Mouse (Mus musculus): ENCODE results near the gene Gorasp1. TPM values are rescaled to one million over a fixed set of nuclear protein-coding genes. Genes with fewer than 3 reads are reported as not detected.

The Gorasp1 gene
- polyA plus RNA-seq, 1 experiment = 0.49 TPM

DNA sequence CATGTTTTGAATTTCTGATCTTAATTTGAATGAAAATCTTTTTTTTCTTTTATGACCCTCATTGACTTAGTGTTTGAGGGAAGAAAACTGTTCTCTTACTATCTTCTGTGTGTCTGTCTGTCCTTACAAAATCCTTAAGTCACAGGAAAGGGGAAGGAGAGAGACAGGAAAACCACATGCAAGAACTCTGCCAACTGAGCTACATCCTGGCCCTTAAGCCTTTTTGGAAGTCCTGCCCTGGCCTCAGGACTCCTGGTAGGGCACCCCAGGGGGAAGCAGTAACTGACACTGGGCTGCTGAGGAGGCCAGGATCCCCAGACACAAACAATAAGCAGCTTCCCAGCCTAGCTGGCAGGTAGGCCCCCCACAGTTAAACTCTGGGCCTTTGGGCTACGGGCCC, 6.0 kb upstream of the Gorasp1 start:
- H3K9me3 ChIP-seq (ENCODE audit: control insufficient read depth, low read length) = no peaks in the 10 kb centered on the region
- TF ChIP-seq GATA1 (IDR thresholded peaks at IDR 0.05; ENCODE audit: low read length) = no peak
- no peak for TF ChIP-seq TAL1 (IDR thresholded peaks at IDR 0.05; ENCODE audit: low read length)
- no peaks in the 10 kb centered on the region for H3K27me3 ChIP-seq (ENCODE audit: control insufficient read depth)
- H3K4me3 ChIP-seq (replicated peaks) = no peak overlapping the region
- H3K36me3 ChIP-seq (ENCODE audit: control insufficient read depth) = no peaks in the 10 kb centered on the region
- H3K4me1 ChIP-seq (ENCODE audit: control insufficient read depth) = no peaks in the 10 kb centered on the region; the same call in 1 of the 2 replicates

GRCm38 (mm10) chr9:119941861-119942260, 4.5 kb upstream of the Gorasp1 start:
- Histone ChIP-seq H3K9me3 (ENCODE audit: control insufficient read depth, low read length) (no peaks in the 10 kb centered on the region), H3K27me3 (ENCODE audit: control insufficient read depth) (no peaks in the 10 kb centered on the region), H3K4me1 (ENCODE audit: control insufficient read depth) (peaks cover 13% of the 10 kb centered on the region), H3K4me3 (replicated peaks) (no peak overlapping the region), H3K36me3 (ENCODE audit: control insufficient read depth) (no peaks in the 10 kb centered on the region)
- TF ChIP-seq GATA1 (IDR thresholded peaks at IDR 0.05; ENCODE audit: low read length) = no peak
- no peak for TF ChIP-seq TAL1 (IDR thresholded peaks at IDR 0.05; ENCODE audit: low read length)

DNA sequence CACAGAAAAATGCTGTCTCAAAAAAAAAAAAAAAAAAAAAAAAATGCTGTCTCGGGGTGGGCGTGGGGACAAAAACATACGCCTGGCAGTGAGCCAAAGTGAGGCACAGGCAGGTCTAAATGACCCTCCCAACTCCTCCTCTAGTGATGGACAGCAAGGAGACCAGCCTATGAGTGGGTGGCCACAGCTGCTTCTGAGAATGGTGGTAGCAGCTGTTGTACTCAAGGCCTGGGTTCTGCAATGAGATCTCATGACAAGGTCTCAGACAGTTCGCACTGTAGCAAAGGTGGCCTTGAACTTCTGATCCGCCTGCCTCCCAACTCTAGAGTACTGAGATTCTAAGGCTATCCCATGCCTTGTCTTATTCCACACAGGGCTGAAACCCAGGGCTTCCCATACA, 4.0 kb upstream of the Gorasp1 start:
- Histone ChIP-seq H3K36me3 (ENCODE audit: control insufficient read depth) (no peaks in the 10 kb centered on the region), H3K4me1 (ENCODE audit: control insufficient read depth) (peaks cover 17% of the 10 kb centered on the region), H3K4me3 (replicated peaks) (no peak overlapping the region), H3K27me3 (ENCODE audit: control insufficient read depth) (no peaks in the 10 kb centered on the region), H3K9me3 (ENCODE audit: control insufficient read depth, low read length) (no peaks in the 10 kb centered on the region)
- TF ChIP-seq GATA1 (IDR thresholded peaks at IDR 0.05; ENCODE audit: low read length) (no peak), TAL1 (IDR thresholded peaks at IDR 0.05; ENCODE audit: low read length) (no peak)

- TF ChIP-seq GATA1 (IDR thresholded peaks at IDR 0.05; ENCODE audit: low read length) (no peak), TAL1 (IDR thresholded peaks at IDR 0.05; ENCODE audit: low read length) (no peak)
- Histone ChIP-seq H3K9me3 (ENCODE audit: control insufficient read depth, low read length) (no peaks in the 10 kb centered on the region), H3K4me3 (replicated peaks) (no peak overlapping the region), H3K4me1 (ENCODE audit: control insufficient read depth) (peaks cover 25% of the 10 kb centered on the region), H3K27me3 (ENCODE audit: control insufficient read depth) (no peaks in the 10 kb centered on the region), H3K36me3 (ENCODE audit: control insufficient read depth) (no peaks in the 10 kb centered on the region)
Observed at GRCm38 (mm10) chr9:119939646-119940045, 2.3 kb upstream of the Gorasp1 start.

DNA sequence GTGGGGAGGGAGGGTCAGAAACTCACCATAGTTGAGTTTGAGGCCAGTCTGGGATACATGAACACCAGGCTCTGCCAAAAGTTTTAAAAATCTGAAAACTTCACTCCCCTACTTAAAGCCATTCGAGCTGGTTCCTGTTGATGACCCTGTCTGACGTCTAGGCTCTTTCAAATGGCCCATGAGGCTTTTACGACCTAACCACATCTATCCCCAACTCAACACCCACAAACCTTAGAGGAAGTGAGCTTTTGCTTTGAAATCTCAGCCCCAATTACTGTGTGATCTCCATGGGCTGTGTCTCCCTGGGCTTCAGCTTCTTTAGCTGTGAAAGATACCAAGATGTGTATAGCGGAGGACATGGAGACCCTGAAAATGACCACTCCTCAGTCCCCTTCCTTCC, 1.1 kb upstream of the Gorasp1 start:
- Histone ChIP-seq H3K4me1 (ENCODE audit: control insufficient read depth) (peaks cover 25% of the 10 kb centered on the region), H3K4me3 (replicated peaks) (no peak overlapping the region), H3K9me3 (ENCODE audit: control insufficient read depth, low read length) (no peaks in the 10 kb centered on the region), H3K36me3 (ENCODE audit: control insufficient read depth) (peaks cover under 1% of the 10 kb centered on the region; the same call in 1 of the 2 replicates), H3K27me3 (ENCODE audit: control insufficient read depth) (no peaks in the 10 kb centered on the region)
- TF ChIP-seq TAL1 (IDR thresholded peaks at IDR 0.05; ENCODE audit: low read length) (no peak), GATA1 (IDR thresholded peaks at IDR 0.05; ENCODE audit: low read length) (no peak)

DNA sequence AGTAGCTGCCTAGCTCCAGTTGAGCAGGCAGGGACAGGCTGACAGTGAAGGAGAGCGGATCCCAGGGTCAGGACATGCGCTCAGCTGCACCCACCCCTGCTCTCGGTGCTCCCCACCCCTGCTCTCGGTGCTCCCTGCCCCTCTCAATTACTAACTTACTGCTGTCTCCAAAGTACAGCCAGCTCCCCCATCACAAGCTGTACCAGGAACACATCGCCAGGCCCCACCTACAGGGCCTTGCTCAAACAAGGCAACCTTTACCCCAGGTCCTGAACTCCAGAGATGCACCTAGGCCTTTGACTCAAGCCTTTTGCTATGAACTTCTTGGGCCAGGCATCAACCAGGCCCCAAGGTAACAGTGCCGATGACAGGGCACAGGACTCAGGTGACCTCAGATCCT, 3.7 kb downstream of the Gorasp1 start:
- H3K36me3 ChIP-seq (ENCODE audit: control insufficient read depth) = peaks cover 47% of the 10 kb centered on the region
- H3K4me1 ChIP-seq (ENCODE audit: control insufficient read depth) = peaks cover 29% of the 10 kb centered on the region
- TF ChIP-seq TAL1 (IDR thresholded peaks at IDR 0.05; ENCODE audit: low read length) (no peak), GATA1 (IDR thresholded peaks at IDR 0.05; ENCODE audit: low read length) (no peak)
- no peaks in the 10 kb centered on the region for H3K27me3 ChIP-seq (ENCODE audit: control insufficient read depth)
- H3K9me3 ChIP-seq (ENCODE audit: control insufficient read depth, low read length) = no peaks in the 10 kb centered on the region
- H3K4me3 ChIP-seq (replicated peaks) = no peak overlapping the region

- H3K4me1 ChIP-seq (ENCODE audit: control insufficient read depth) = peaks cover 21% of the 10 kb centered on the region
- peaks cover 60% of the 10 kb centered on the region for H3K36me3 ChIP-seq (ENCODE audit: control insufficient read depth)
- TF ChIP-seq GATA1 (IDR thresholded peaks at IDR 0.05; ENCODE audit: low read length) = no peak
- TF ChIP-seq TAL1 (IDR thresholded peaks at IDR 0.05; ENCODE audit: low read length) = no peak
- H3K27me3 ChIP-seq (ENCODE audit: control insufficient read depth) = no peaks in the 10 kb centered on the region
- no peak overlapping the region for H3K4me3 ChIP-seq (replicated peaks)
- no peaks in the 10 kb centered on the region for H3K9me3 ChIP-seq (ENCODE audit: control insufficient read depth, low read length)
Observed at GRCm38 (mm10) chr9:119932358-119932757, 5.0 kb downstream of the Gorasp1 start.

GRCm38 (mm10) chr9:119926497-119926896, 10.9 kb downstream of the Gorasp1 start:
- no peak overlapping the region for H3K4me3 ChIP-seq (replicated peaks)
- H3K36me3 ChIP-seq (ENCODE audit: control insufficient read depth) = peaks cover 97% of the 10 kb centered on the region
- no peak for TF ChIP-seq GATA1 (IDR thresholded peaks at IDR 0.05; ENCODE audit: low read length)
- TF ChIP-seq TAL1 (IDR thresholded peaks at IDR 0.05; ENCODE audit: low read length) = no peak
- H3K9me3 ChIP-seq (ENCODE audit: control insufficient read depth, low read length) = no peaks in the 10 kb centered on the region
- H3K4me1 ChIP-seq (ENCODE audit: control insufficient read depth) = no peaks in the 10 kb centered on the region
- no peaks in the 10 kb centered on the region for H3K27me3 ChIP-seq (ENCODE audit: control insufficient read depth)

DNA sequence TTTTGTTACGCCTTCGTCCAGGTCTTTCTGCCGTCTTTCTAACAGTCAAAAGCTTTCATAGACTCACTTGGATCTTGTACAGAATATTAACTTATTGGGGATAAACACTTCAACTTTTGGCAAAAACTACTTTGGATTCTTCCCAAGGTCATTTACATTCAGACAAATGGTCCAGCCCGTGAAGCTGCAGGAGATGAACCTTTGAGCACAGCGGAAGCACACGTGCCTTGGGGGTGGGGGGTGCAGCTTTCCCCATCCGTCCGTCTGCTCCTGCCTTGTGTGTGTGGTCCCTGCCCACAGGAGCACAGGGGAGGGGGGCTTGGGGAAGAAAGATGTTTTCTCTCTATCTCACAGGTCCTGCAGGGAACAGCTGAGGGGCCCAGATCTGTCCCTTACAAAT, 11.6 kb downstream of the Gorasp1 start:
- H3K27me3 ChIP-seq (ENCODE audit: control insufficient read depth) = no peaks in the 10 kb centered on the region
- H3K4me1 ChIP-seq (ENCODE audit: control insufficient read depth) = no peaks in the 10 kb centered on the region
- H3K4me3 ChIP-seq (replicated peaks) = no peak overlapping the region
- H3K9me3 ChIP-seq (ENCODE audit: control insufficient read depth, low read length) = no peaks in the 10 kb centered on the region
- TF ChIP-seq TAL1 (IDR thresholded peaks at IDR 0.05; ENCODE audit: low read length) = no peak
- TF ChIP-seq GATA1 (IDR thresholded peaks at IDR 0.05; ENCODE audit: low read length) = no peak
- peaks cover 97% of the 10 kb centered on the region for H3K36me3 ChIP-seq (ENCODE audit: control insufficient read depth)

DNA sequence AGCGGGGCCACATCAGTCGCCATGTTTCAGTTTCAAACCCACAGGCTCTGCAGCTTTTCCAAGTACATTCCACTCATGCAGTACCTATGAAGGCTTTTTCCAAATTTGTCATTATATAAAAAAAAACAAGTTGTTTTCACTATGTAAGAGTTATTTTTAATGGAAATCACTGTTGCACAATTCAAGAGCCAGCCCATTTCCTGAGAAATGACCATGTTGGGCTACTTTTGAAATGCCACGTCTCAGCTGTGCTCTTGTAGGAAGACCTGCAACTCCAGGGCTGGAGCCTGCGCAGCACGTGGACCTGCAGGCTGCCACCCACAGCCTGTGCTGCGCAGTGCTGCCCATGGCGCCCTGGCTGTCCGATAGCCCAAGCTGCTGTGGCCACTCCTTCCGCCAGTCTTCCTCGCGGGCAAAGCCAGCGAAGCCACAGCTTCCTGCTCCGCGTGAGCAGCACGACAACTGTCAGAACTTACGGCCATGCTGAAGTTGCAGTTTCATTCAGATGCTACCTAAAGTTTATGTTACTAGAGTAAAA, 12.2 kb downstream of the Gorasp1 start:
- peaks cover 97% of the 10 kb centered on the region for H3K36me3 ChIP-seq (ENCODE audit: control insufficient read depth)

More for the DNA sequence above, 12.2 kb downstream of the Gorasp1 start:
- no peak overlapping the region for H3K4me3 ChIP-seq (replicated peaks)
- H3K27me3 ChIP-seq (ENCODE audit: control insufficient read depth) = no peaks in the 10 kb centered on the region
- no peaks in the 10 kb centered on the region for H3K9me3 ChIP-seq (ENCODE audit: control insufficient read depth, low read length)
- TF ChIP-seq TAL1 (IDR thresholded peaks at IDR 0.05; ENCODE audit: low read length) (no peak), GATA1 (IDR thresholded peaks at IDR 0.05; ENCODE audit: low read length) (no peak)
- no peaks in the 10 kb centered on the region for H3K4me1 ChIP-seq (ENCODE audit: control insufficient read depth)

Measured in erythroblast, embryonic 14.5 days (primary cell).